40 mouse cellular contexts compared by ENCODE assay signal in the genomic region with DNA sequence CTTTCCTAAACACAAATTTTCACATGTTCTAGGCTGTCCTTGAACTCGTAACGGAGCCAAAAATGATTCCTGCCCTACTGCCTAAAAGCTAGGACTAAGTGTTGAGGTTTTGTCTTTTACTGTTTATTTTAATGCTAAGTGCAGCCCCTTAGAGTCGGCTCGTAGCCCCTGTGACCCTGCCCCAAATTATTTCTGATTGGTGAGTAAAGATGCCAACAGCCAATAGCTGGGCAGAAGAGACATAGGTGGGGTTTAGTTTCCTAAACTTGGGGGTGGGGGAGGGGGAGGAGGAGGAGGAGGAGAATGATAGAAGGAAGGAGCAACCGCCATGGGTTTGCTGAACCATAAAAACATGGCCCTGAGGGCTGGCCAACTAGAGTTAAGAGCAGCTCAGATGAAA. TPM values are rescaled to one million over a fixed set of nuclear protein-coding genes. Genes with fewer than 3 reads are reported as not detected.
"Had no signal": no experiment of that assay in that cellular context is flagged by ENCODE, and none has a peak within 500 bp of the region (broad histone marks: within the 10 kb centered on the region; RNA-seq: fewer than 3 reads in every experiment).

No protein-coding gene starts in this region.

- H3K4me1 ChIP-seq: heart, embryonic 15.5 days; hindbrain, embryonic 10.5 days; hindbrain, embryonic 12.5 days; hindbrain, embryonic 13.5 days; hindbrain, embryonic 15.5 days; intestine, embryonic 15.5 days; kidney, embryonic 15.5 days had no signal

- H3K27me3 ChIP-seq: heart, embryonic 12.5 days; heart, embryonic 13.5 days; heart, embryonic 15.5 days; hindbrain, embryonic 12.5 days; hindbrain, embryonic 13.5 days; hindbrain, embryonic 15.5 days; intestine, embryonic 15.5 days; kidney, embryonic 15.5 days had no signal

- DNase-seq: heart, postnatal 10 days; heart, postnatal 14 days; heart, postnatal 36 days; heart, postnatal 4 days; kidney, adult 11 months; kidney, adult 18-20 months; kidney, adult 2 months; kidney, adult 8-10 months; kidney, adult 9 months; kidney, postnatal 10 days; kidney, postnatal 14 days; kidney, postnatal 25 days; kidney, postnatal 36 days; layer of hippocampus, adult 9-11 months; layer of hippocampus, postnatal 36 days had no signal

- H3K9me3 ChIP-seq: heart, embryonic 12.5 days; heart, embryonic 13.5 days; heart, embryonic 15.5 days; hindbrain, embryonic 10.5 days; hindbrain, embryonic 12.5 days; hindbrain, embryonic 13.5 days; hindbrain, embryonic 15.5 days; intestine, embryonic 15.5 days; kidney, embryonic 15.5 days had no signal

- H3K4me3 ChIP-seq: heart, embryonic 12.5 days; heart, embryonic 13.5 days; heart, embryonic 15.5 days; hindbrain, embryonic 10.5 days; hindbrain, embryonic 12.5 days; hindbrain, embryonic 13.5 days; hindbrain, embryonic 15.5 days; intestine, embryonic 15.5 days; kidney, embryonic 15.5 days; layer of hippocampus, adult 2 months; left cerebral cortex, adult 2 months had no signal

- H3K4me2 ChIP-seq: heart, embryonic 11.5 days; heart, embryonic 12.5 days; heart, embryonic 13.5 days; heart, embryonic 15.5 days; hindbrain, embryonic 12.5 days; hindbrain, embryonic 13.5 days; hindbrain, embryonic 14.5 days; hindbrain, embryonic 15.5 days; intestine, embryonic 15.5 days; kidney, embryonic 15.5 days had no signal

- H3K36me3 ChIP-seq: heart, embryonic 15.5 days had no signal

- H3K27ac ChIP-seq: heart, embryonic 15.5 days; hindbrain, embryonic 10.5 days; hindbrain, embryonic 12.5 days; hindbrain, embryonic 13.5 days; hindbrain, embryonic 14.5 days; hindbrain, embryonic 15.5 days; hindbrain, postnatal 0 days; intestine, embryonic 15.5 days; kidney, embryonic 15.5 days; kidney, postnatal 0 days; layer of hippocampus, adult 2 months; left cerebral cortex, adult 2 months had no signal

- ATAC-seq: hindbrain, embryonic 16.5 days; hindbrain, postnatal 0 days; inflammation-experienced regulatory T-cells, adult 6 months; intestine, embryonic 15.5 days; intestine, embryonic 16.5 days; intestine, postnatal 0 days had no signal

- H3K9ac ChIP-seq: heart, embryonic 12.5 days; heart, embryonic 15.5 days; hindbrain, embryonic 12.5 days; hindbrain, embryonic 13.5 days; hindbrain, embryonic 14.5 days; hindbrain, embryonic 15.5 days; intestine, embryonic 15.5 days; kidney, embryonic 15.5 days had no signal

RNA-seq across cellular contexts. Expression of a gene that starts 18.3 kb away (rescaled TPM):
- polyA plus RNA-seq: heart, embryonic 12.5 days; heart, embryonic 13.5 days; heart, embryonic 14.5 days; heart, embryonic 15.5 days; heart, embryonic 16.5 days; heart, postnatal 0 days; inflammation-experienced regulatory T-cells, adult 6 months; intestine, embryonic 14.5 days; intestine, embryonic 16.5 days; intestine, postnatal 0 days; kidney, embryonic 14.5 days; large intestine, adult 2 months had no signal
